Mouse (Mus musculus) liver, postnatal 0 days (tissue): ENCODE results near the gene Defb45.

Source experiments
- CTCF ChIP-seq: sonication (generic); IDR thresholded peaks from 2 replicates; pipeline ENCODE4 v1.5.1; 2016; ENCODE audit warnings: antibody characterized with exemption, low read depth
- EP300 ChIP-seq: IDR thresholded peaks from 2 replicates; pipeline ENCODE4 v1.6.1; 2016; ENCODE audit warnings: antibody characterized with exemption, low read depth, mild to moderate bottlenecking

DNA sequence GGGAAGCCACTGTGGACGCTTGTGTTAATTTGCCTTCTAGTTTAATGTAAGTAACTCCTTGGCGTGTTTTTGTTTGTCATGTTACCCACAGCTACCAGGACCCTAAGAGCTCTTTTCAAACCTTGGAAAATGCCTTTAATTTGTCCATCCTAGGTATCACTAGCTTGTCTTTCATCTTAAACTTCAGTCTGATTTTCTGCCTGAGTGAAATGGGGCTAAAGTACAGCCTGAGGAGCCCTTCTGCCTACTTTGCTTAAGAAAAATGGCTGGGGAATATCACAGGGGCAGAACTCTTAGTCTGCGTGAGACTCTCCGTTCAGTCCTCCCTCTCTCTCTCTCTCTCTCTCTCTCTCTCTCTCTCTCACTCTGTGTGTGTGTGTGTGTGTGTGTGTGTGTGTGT is 29.3 kb downstream of the Defb45 start:
- TF ChIP-seq CTCF (no peak), EP300 (no peak)
